Mouse (Mus musculus): ENCODE data around the gene Wdsub1.

- no peak for TF ChIP-seq CTCF (conservative IDR thresholded peaks at IDR 0.05 in 1 of 2, IDR thresholded peaks at IDR 0.05 in 1 of 2; ENCODE audit: low read depth in 2 of 2, low read length in 2 of 2)
- TF ChIP-seq SIN3A (IDR thresholded peaks at IDR 0.05; ENCODE audit: low read length) = no peak
- TF ChIP-seq MAFK (IDR thresholded peaks at IDR 0.05; ENCODE audit: insufficient replicate concordance, low read length) = no peak
- no peak for TF ChIP-seq ZNF384 (IDR thresholded peaks at IDR 0.05; ENCODE audit: low read depth, low read length)
- TF ChIP-seq POLR2A (IDR thresholded peaks at IDR 0.05; ENCODE audit: low read depth, low read length) = no peak
- TF ChIP-seq ELF1 (IDR thresholded peaks at IDR 0.05; ENCODE audit: low read depth, low read length) = no peak
- no peak for TF ChIP-seq MYC (IDR thresholded peaks at IDR 0.05; ENCODE audit: low read depth, low read length)
- TF ChIP-seq ZC3H11A (IDR thresholded peaks at IDR 0.05; ENCODE audit: low read depth, low read length) = no peak
- no peak for TF ChIP-seq RAD21 (IDR thresholded peaks at IDR 0.05; ENCODE audit: low read depth, low read length)
- TF ChIP-seq MAX (IDR thresholded peaks at IDR 0.05; ENCODE audit: low read length) = no peak
- no peak for TF ChIP-seq EP300 (IDR thresholded peaks at IDR 0.05; ENCODE audit: low read length)
- no peak for TF ChIP-seq HCFC1 (IDR thresholded peaks at IDR 0.05; ENCODE audit: low read depth, low read length)
These were observed 21.6 kb upstream of the Wdsub1 start for GRCm38 (mm10) chr2:59904007-59904406.

All from CH12.LX (cell line).